Mouse (Mus musculus): ENCODE results near the gene Creb5. TPM values are rescaled to one million over a fixed set of nuclear protein-coding genes. Genes with fewer than 3 reads are reported as not detected.

Creb5 gene
- polyA plus RNA-seq, 1 experiment, result 6.1 TPM

DNA sequence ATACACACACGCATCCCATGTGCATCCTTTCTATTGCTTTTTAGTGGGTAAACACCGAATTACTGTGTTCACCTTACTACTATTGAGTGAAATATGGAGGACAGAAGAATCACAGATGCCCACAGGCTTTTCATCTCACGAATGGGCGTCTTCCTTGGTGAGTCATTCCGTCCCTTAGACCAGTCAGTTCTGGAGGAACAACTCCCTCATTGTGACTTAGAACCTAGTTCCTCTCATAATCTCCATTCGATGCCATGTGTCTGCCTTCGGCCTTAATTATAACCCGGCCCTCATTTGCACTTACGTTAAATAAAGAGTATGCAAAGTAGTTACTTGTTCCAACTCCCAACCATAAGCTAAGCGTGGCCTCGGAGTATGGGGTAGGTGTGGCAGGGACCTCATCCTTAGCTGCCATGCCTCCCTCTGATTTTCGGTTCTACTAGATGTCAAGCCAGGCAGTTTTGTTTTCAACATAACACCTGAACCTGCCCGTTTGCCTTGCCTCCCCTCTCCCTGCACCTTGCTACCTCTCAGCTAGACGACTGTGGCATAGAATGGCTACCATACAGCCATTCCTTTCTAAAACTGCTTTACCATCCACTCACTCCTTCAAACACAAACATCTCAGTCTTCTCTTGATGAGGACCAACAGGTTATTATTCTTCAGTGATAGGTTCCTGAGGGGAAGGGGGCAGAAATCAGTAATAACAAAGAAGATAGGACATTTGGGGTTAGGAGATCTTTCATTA, 422.8 kb downstream of the Creb5 start:
- Histone ChIP-seq H3K9ac (ENCODE audit: low read depth, poor library complexity, severe bottlenecking) (no peak overlapping the region), H3K4me3 (ENCODE audit: low read depth, low read length) (no peak overlapping the region), H3K27me3 (ENCODE audit: control insufficient read depth, insufficient read depth, low read length, poor library complexity, severe bottlenecking) (no peaks in the 10 kb centered on the region), H3K36me3 (ENCODE audit: control insufficient read depth, insufficient read depth, low read length, poor library complexity, severe bottlenecking) (no peaks in the 10 kb centered on the region), H3K9me3 (replicated peaks; ENCODE audit: control insufficient read depth, insufficient read depth, low read length, poor library complexity, severe bottlenecking) (no peaks in the 10 kb centered on the region), H3K27ac (ENCODE audit: insufficient read depth, low read length) (no peak overlapping the region), H3K4me1 (ENCODE audit: control insufficient read depth, insufficient read depth, low read length) (no peaks in the 10 kb centered on the region)
- TF ChIP-seq EP300 (IDR thresholded peaks at IDR 0.05; ENCODE audit: insufficient read depth, low read depth, low read length) (no peak), CTCF (IDR thresholded peaks at IDR 0.05; ENCODE audit: low read depth, low read length) (no peak), POLR2A (IDR thresholded peaks at IDR 0.05; ENCODE audit: insufficient read depth, low read length) (no peak)

DNA sequence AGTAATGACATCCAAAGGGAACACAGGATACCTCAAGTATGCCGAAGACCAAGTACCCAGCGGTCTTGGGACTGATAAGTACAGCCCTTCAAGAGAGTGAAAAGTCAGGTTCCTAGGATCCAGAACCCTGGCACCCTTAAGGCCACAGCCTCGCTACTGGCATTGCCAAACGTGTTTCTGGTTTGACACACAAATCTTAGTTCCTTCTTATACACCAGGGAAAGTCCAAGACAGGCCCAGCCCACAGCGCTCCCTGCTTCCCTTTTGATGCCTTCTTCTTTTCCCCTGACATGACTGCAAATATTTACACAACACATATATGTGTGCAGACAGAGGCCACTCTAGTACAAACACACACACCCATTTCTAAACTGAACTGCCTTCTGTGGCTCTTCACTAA, 423.5 kb downstream of the Creb5 start:
- TF ChIP-seq POLR2A (IDR thresholded peaks at IDR 0.05; ENCODE audit: insufficient read depth, low read length), result no peak
- TF ChIP-seq EP300 (IDR thresholded peaks at IDR 0.05; ENCODE audit: insufficient read depth, low read depth, low read length), result no peak
- TF ChIP-seq CTCF (IDR thresholded peaks at IDR 0.05; ENCODE audit: low read depth, low read length), result no peak
- Histone ChIP-seq H3K27ac (ENCODE audit: insufficient read depth, low read length) (no peak overlapping the region), H3K4me1 (ENCODE audit: control insufficient read depth, insufficient read depth, low read length) (no peaks in the 10 kb centered on the region), H3K36me3 (ENCODE audit: control insufficient read depth, insufficient read depth, low read length, poor library complexity, severe bottlenecking) (no peaks in the 10 kb centered on the region), H3K9ac (ENCODE audit: low read depth, poor library complexity, severe bottlenecking) (no peak overlapping the region), H3K27me3 (ENCODE audit: control insufficient read depth, insufficient read depth, low read length, poor library complexity, severe bottlenecking) (no peaks in the 10 kb centered on the region), H3K4me3 (ENCODE audit: low read depth, low read length) (no peak overlapping the region), H3K9me3 (replicated peaks; ENCODE audit: control insufficient read depth, insufficient read depth, low read length, poor library complexity, severe bottlenecking) (no peaks in the 10 kb centered on the region)

DNA sequence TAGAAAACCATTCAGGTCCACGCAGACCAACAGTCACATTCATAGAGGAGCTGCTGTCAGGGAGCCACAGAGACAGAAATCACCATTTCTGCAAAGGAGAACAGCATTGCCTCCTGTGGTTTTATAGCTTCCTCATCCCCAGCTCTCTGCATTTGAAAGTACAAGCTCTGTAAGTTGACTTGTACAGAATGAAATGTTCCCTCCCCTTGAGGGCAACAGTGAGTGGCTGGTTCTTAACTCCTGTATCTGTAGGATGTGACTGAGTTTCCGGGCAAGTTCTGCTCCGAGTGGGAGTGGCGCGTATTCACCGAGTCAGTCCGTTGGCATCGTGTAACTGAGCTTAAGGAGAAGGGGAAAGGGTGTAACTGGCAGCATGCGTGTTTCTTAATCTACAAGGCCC, 426.1 kb downstream of the Creb5 start:
- Histone ChIP-seq H3K4me3 (ENCODE audit: low read depth, low read length) (no peak overlapping the region), H3K9me3 (replicated peaks; ENCODE audit: control insufficient read depth, insufficient read depth, low read length, poor library complexity, severe bottlenecking) (no peaks in the 10 kb centered on the region), H3K4me1 (ENCODE audit: control insufficient read depth, insufficient read depth, low read length) (no peaks in the 10 kb centered on the region), H3K27ac (ENCODE audit: insufficient read depth, low read length) (no peak overlapping the region), H3K27me3 (ENCODE audit: control insufficient read depth, insufficient read depth, low read length, poor library complexity, severe bottlenecking) (no peaks in the 10 kb centered on the region), H3K9ac (ENCODE audit: low read depth, poor library complexity, severe bottlenecking) (no peak overlapping the region), H3K36me3 (ENCODE audit: control insufficient read depth, insufficient read depth, low read length, poor library complexity, severe bottlenecking) (no peaks in the 10 kb centered on the region)
- no peak for TF ChIP-seq EP300 (IDR thresholded peaks at IDR 0.05; ENCODE audit: insufficient read depth, low read depth, low read length)
- TF ChIP-seq CTCF (IDR thresholded peaks at IDR 0.05; ENCODE audit: low read depth, low read length), result no peak
- no peak for TF ChIP-seq POLR2A (IDR thresholded peaks at IDR 0.05; ENCODE audit: insufficient read depth, low read length)

DNA sequence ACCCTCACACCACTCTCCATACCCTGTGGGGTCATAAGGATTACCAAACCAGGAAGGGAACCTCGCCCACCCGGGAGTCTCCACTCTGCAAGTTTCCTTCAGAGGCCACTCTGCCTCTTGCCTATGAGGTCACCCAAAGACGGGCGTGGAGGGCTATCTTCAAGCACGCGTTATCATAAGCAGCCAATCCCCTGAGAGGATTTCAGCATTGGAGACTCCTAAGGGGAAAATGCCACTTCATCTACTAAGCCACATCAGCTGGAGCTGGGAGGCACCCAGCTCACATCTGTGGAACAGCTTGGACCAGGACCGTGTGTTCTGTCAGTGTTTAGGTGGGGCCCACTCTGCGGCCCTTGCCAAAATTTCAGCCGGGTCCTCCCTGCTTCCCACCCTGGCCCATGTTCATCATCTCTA, 427.8 kb downstream of the Creb5 start:
- TF ChIP-seq CTCF (IDR thresholded peaks at IDR 0.05; ENCODE audit: low read depth, low read length), result no peak
- TF ChIP-seq POLR2A (IDR thresholded peaks at IDR 0.05; ENCODE audit: insufficient read depth, low read length), result no peak
- TF ChIP-seq EP300 (IDR thresholded peaks at IDR 0.05; ENCODE audit: insufficient read depth, low read depth, low read length), result no peak
- H3K27ac ChIP-seq (ENCODE audit: insufficient read depth, low read length), result no peak overlapping the region

DNA sequence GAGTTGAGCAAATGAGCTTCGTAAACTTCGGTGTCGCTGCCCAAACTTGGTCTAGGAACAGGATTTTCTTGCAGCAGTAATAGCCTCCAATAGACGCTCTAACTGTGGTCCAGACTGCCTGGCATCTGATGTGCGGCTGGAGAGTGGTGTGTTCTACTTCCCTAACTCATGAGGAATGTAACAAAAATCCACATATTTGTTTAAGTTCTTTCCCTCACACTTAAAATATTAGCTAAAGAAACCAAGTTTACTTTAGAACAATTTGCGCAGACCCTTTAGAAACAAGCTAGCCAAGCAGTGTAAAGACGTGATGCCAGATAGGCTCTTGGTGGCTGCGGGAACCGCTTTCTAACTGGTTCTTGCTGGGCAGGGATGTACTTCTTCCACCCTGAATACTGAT, 428.9 kb downstream of the Creb5 start:
- TF ChIP-seq POLR2A (IDR thresholded peaks at IDR 0.05; ENCODE audit: insufficient read depth, low read length), result no peak
- TF ChIP-seq CTCF (IDR thresholded peaks at IDR 0.05; ENCODE audit: low read depth, low read length), result no peak
- no peak for TF ChIP-seq EP300 (IDR thresholded peaks at IDR 0.05; ENCODE audit: insufficient read depth, low read depth, low read length)
- H3K9me3 ChIP-seq (replicated peaks; ENCODE audit: control insufficient read depth, insufficient read depth, low read length, poor library complexity, severe bottlenecking), result no peaks in the 10 kb centered on the region
- 0 out of 2 replicates have a peak, but pooled peaks cover 1% of the 10 kb centered on the region for H3K27me3 ChIP-seq (ENCODE audit: control insufficient read depth, insufficient read depth, low read length, poor library complexity, severe bottlenecking)
- no peak overlapping the region for H3K27ac ChIP-seq (ENCODE audit: insufficient read depth, low read length)
- H3K36me3 ChIP-seq (ENCODE audit: control insufficient read depth, insufficient read depth, low read length, poor library complexity, severe bottlenecking), result no peaks in the 10 kb centered on the region
- H3K4me3 ChIP-seq (ENCODE audit: low read depth, low read length), result no peak overlapping the region
- H3K9ac ChIP-seq (ENCODE audit: low read depth, poor library complexity, severe bottlenecking), result no peak overlapping the region
- H3K4me1 ChIP-seq (ENCODE audit: control insufficient read depth, insufficient read depth, low read length), result no peaks in the 10 kb centered on the region

More for the DNA sequence above, 427.8 kb downstream of the Creb5 start:
- Histone ChIP-seq H3K9me3 (replicated peaks; ENCODE audit: control insufficient read depth, insufficient read depth, low read length, poor library complexity, severe bottlenecking) (no peaks in the 10 kb centered on the region), H3K36me3 (ENCODE audit: control insufficient read depth, insufficient read depth, low read length, poor library complexity, severe bottlenecking) (no peaks in the 10 kb centered on the region), H3K27me3 (ENCODE audit: control insufficient read depth, insufficient read depth, low read length, poor library complexity, severe bottlenecking) (0 out of 2 replicates have a peak, but pooled peaks cover 1% of the 10 kb centered on the region), H3K9ac (ENCODE audit: low read depth, poor library complexity, severe bottlenecking) (no peak overlapping the region), H3K4me1 (ENCODE audit: control insufficient read depth, insufficient read depth, low read length) (no peaks in the 10 kb centered on the region), H3K4me3 (ENCODE audit: low read depth, low read length) (no peak overlapping the region)

DNA sequence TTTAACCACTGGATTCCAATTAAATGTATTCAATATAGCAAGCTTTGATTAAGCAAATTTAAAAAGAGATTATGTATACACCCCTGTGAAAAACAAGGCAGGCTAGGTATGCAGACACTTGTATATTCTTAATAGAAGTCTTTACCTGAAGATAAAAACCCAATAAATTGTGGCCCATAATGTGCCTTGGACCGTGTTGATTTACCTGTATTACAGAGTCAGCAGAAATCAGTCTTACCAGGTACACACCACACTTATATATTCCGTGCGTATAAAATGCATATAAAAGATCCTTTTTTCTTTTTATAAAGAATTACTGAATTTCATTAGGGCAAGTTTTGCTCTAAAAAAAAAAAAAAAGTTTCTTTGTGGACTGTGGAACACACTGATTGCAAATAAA, 432.9 kb downstream of the Creb5 start:
- no peaks in the 10 kb centered on the region for H3K36me3 ChIP-seq (ENCODE audit: control insufficient read depth, insufficient read depth, low read length, poor library complexity, severe bottlenecking)
- no peak for TF ChIP-seq EP300 (IDR thresholded peaks at IDR 0.05; ENCODE audit: insufficient read depth, low read depth, low read length)
- TF ChIP-seq CTCF (IDR thresholded peaks at IDR 0.05; ENCODE audit: low read depth, low read length), result no peak
- TF ChIP-seq POLR2A (IDR thresholded peaks at IDR 0.05; ENCODE audit: insufficient read depth, low read length), result no peak
- no peaks in the 10 kb centered on the region for H3K9me3 ChIP-seq (replicated peaks; ENCODE audit: control insufficient read depth, insufficient read depth, low read length, poor library complexity, severe bottlenecking)
- 0 out of 2 replicates have a peak, but pooled peaks cover 1% of the 10 kb centered on the region for H3K27me3 ChIP-seq (ENCODE audit: control insufficient read depth, insufficient read depth, low read length, poor library complexity, severe bottlenecking)
- H3K4me3 ChIP-seq (ENCODE audit: low read depth, low read length), result no peak overlapping the region
- no peak overlapping the region for H3K9ac ChIP-seq (ENCODE audit: low read depth, poor library complexity, severe bottlenecking)
- H3K4me1 ChIP-seq (ENCODE audit: control insufficient read depth, insufficient read depth, low read length), result no peaks in the 10 kb centered on the region
- H3K27ac ChIP-seq (ENCODE audit: insufficient read depth, low read length), result no peak overlapping the region

Measured in ES-Bruce4 (cell line).